Mouse (Mus musculus): ENCODE results near the gene Synpo2l. TPM values are rescaled to one million over a fixed set of nuclear protein-coding genes. Genes with fewer than 3 reads are reported as not detected.

The Synpo2l gene
- polyA plus RNA-seq, 1 experiment from 2014 or later: 0.75 TPM

- no peak within 1 kb of the TSS for H3K9ac ChIP-seq
- H3K4me1 ChIP-seq (ENCODE audit: insufficient read depth): no peaks in the 10 kb centered on the region
- H3K27ac ChIP-seq (ENCODE audit: low read depth): no peak within 1 kb of the TSS
- no peaks in the 10 kb centered on the region for H3K36me3 ChIP-seq (ENCODE audit: insufficient read depth)
- no peak within 1 kb of the TSS for H3K4me2 ChIP-seq
- no peaks in the 10 kb centered on the region for H3K9me3 ChIP-seq (ENCODE audit: low read depth, low read length)
- no peaks in the 10 kb centered on the region for H3K27me3 ChIP-seq (ENCODE audit: insufficient read depth, low read length)
- no peak for TF ChIP-seq CTCF (IDR thresholded peaks at IDR 0.05; ENCODE audit: low read depth)
- DNase-seq (no peak), ATAC-seq (ENCODE audit: insufficient read depth) (no peak)
- WGBS: 43% methylated on average over 11 of the region's 11 CpGs
- no peak within 1 kb of the TSS for H3K4me3 ChIP-seq (ENCODE audit: low read depth, low read length)
Observed at GRCm38 (mm10) chr14:20656361-20656760, 11.8 kb downstream of the Synpo2l start, which contains the start of gene Myoz1. Gene Myoz1, minus strand, starts transcription at chr14:20656540.

DNA sequence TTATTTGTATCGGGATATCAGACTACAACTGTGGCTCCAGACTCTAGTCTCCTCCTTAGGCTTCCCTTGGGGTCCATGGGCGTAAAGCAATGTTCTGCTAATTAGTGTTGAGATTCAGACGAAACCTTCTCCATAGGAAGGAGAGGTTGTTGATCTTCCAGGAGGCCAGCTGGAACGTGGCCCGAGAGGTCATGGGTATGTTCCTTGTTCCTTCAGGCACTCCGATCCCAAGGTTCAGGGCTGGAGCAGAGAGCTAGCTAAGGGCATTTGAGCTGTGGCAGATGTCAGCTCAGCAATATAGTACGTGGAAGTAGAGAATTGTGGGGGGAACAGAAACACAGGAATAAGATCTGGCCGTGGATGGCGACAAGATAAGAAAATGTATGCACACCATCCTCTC is 12.4 kb downstream of the Synpo2l start:
- Histone ChIP-seq H3K4me2 (no peak overlapping the region), H3K9ac (no peak overlapping the region), H3K4me1 (ENCODE audit: insufficient read depth) (no peaks in the 10 kb centered on the region), H3K27ac (ENCODE audit: low read depth) (no peak overlapping the region), H3K9me3 (ENCODE audit: low read depth, low read length) (no peaks in the 10 kb centered on the region), H3K4me3 (ENCODE audit: low read depth, low read length) (no peak overlapping the region), H3K27me3 (ENCODE audit: insufficient read depth, low read length) (no peaks in the 10 kb centered on the region), H3K36me3 (ENCODE audit: insufficient read depth) (no peaks in the 10 kb centered on the region)
- ATAC-seq (ENCODE audit: insufficient read depth): no peak
- 68% methylated on average over 9 of the region's 9 CpGs for WGBS
- TF ChIP-seq CTCF (IDR thresholded peaks at IDR 0.05; ENCODE audit: low read depth): no peak
- DNase-seq: no peak

DNA sequence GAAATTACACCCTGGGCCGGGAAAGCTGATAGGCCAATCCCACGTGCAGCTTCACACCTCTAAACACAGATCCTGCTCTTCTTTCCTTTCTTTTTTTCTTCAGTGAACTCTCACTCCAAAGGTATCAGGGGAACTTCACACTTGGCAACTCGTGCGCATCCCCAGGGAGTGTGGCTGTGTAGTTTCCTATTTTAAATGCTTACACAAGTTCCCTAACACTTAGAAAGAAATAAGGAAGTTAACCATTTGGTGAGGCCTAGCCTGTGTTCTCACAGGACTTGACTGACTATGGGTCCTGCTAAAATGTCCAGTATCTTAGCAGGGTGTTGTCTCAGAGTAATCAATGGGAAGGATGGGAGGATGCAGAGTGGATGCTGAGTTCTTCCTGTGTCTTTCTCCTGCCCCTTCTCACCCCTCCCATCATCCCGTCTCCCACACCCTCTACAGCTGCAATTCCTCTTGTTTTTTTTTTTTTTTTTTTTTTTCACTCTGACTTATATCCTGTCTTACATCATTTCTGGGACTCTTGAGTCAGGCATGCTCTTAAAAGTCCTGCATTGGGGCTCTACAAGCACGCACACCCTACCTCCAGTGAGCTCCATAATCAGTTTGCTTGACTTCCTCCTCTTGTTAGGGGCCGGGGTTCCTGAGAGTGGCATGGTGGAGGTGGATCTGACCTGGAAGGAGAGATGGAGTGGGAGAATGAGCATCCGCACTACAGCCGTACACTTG is 13.3 kb downstream of the Synpo2l start:
- ATAC-seq (ENCODE audit: insufficient read depth): no peak
- no peaks in the 10 kb centered on the region for H3K27me3 ChIP-seq (ENCODE audit: insufficient read depth, low read length)

GRCm38 (mm10) chr14:20651722-20652256 is 16.4 kb downstream of the Synpo2l start:
- no peak for TF ChIP-seq CTCF (IDR thresholded peaks at IDR 0.05; ENCODE audit: low read depth)
- H3K36me3 ChIP-seq (ENCODE audit: insufficient read depth): no peaks in the 10 kb centered on the region
- H3K27me3 ChIP-seq (ENCODE audit: insufficient read depth, low read length): no peaks in the 10 kb centered on the region
- no peaks in the 10 kb centered on the region for H3K9me3 ChIP-seq (ENCODE audit: low read depth, low read length)
- H3K27ac ChIP-seq (ENCODE audit: low read depth): no peak overlapping the region
- DNase-seq: no peak
- WGBS: 49% methylated on average over 4 of the region's 4 CpGs
- H3K9ac ChIP-seq: no peak overlapping the region
- ATAC-seq (ENCODE audit: insufficient read depth): no peak
- H3K4me3 ChIP-seq (ENCODE audit: low read depth, low read length): no peak overlapping the region
- H3K4me2 ChIP-seq: no peak overlapping the region
- no peaks in the 10 kb centered on the region for H3K4me1 ChIP-seq (ENCODE audit: insufficient read depth)

More for the DNA sequence above, 13.3 kb downstream of the Synpo2l start:
- Histone ChIP-seq H3K4me1 (ENCODE audit: insufficient read depth) (no peaks in the 10 kb centered on the region), H3K9ac (no peak overlapping the region), H3K4me3 (ENCODE audit: low read depth, low read length) (no peak overlapping the region), H3K9me3 (ENCODE audit: low read depth, low read length) (no peaks in the 10 kb centered on the region), H3K4me2 (no peak overlapping the region), H3K27ac (ENCODE audit: low read depth) (no peak overlapping the region), H3K36me3 (ENCODE audit: insufficient read depth) (no peaks in the 10 kb centered on the region)
- no peak for DNase-seq
- 68% methylated on average over 9 of the region's 9 CpGs for WGBS
- TF ChIP-seq CTCF (IDR thresholded peaks at IDR 0.05; ENCODE audit: low read depth): no peak

DNA sequence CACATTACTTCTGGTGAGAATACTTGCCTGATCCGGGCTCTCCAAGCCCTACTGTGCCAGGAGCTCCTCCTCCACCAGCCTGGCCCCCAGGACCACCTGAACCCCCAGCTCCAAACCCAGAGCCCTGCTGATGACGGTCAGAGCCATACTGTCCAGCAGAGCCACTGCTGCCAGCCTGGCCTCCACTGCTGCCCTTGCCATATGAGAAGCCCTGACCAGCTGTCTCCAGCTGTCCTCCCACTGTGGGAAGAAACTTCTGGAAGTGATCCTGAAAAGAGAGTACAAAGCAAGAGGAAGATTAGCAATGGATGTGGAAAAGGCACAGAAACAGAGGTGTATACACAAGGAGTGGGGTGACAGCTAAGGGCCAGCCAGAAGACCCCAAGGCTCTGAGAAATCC is 17.2 kb downstream of the Synpo2l start:
- Histone ChIP-seq H3K4me2 (no peak overlapping the region), H3K9ac (no peak overlapping the region), H3K4me3 (ENCODE audit: low read depth, low read length) (no peak overlapping the region), H3K4me1 (ENCODE audit: insufficient read depth) (no peaks in the 10 kb centered on the region), H3K27ac (ENCODE audit: low read depth) (no peak overlapping the region), H3K36me3 (ENCODE audit: insufficient read depth) (no peaks in the 10 kb centered on the region), H3K27me3 (ENCODE audit: insufficient read depth, low read length) (no peaks in the 10 kb centered on the region), H3K9me3 (ENCODE audit: low read depth, low read length) (no peaks in the 10 kb centered on the region)
- no peak for ATAC-seq (ENCODE audit: insufficient read depth)
- no peak for DNase-seq
- no peak for TF ChIP-seq CTCF (IDR thresholded peaks at IDR 0.05; ENCODE audit: low read depth)
- WGBS: 81% methylated on average over 2 of the region's 2 CpGs

DNA sequence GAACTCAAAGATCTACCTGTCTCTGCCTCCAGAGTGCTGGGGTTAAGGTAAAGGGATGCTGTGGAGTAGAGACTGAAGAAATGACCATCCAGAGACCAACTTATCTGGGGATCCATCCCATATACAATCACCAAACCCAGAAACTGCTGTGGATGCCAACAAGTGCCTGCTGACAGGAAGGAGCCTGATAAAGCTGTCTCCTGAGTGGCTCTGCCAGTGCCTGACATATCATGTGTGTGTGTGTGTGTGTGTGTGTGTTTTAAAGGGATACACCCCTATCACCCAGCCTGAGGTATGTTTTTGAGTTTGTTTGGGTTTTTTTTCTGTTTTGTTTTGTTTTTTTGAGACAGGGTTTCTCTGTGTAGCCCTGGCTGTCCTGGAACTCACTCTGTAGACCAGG is 21.8 kb downstream of the Synpo2l start:
- no peaks in the 10 kb centered on the region for H3K27me3 ChIP-seq (ENCODE audit: insufficient read depth, low read length)
- no peak for TF ChIP-seq CTCF (IDR thresholded peaks at IDR 0.05; ENCODE audit: low read depth)
- 0 out of 2 replicates have a peak, but pooled peaks cover 2% of the 10 kb centered on the region for H3K4me1 ChIP-seq (ENCODE audit: insufficient read depth)
- DNase-seq (no peak), ATAC-seq (ENCODE audit: insufficient read depth) (no peak)
- no peak overlapping the region for H3K4me2 ChIP-seq
- no peak overlapping the region for H3K9ac ChIP-seq
- H3K27ac ChIP-seq (ENCODE audit: low read depth): no peak overlapping the region
- H3K36me3 ChIP-seq (ENCODE audit: insufficient read depth): no peaks in the 10 kb centered on the region
- H3K4me3 ChIP-seq (ENCODE audit: low read depth, low read length): no peak overlapping the region
- H3K9me3 ChIP-seq (ENCODE audit: low read depth, low read length): no peaks in the 10 kb centered on the region

DNA sequence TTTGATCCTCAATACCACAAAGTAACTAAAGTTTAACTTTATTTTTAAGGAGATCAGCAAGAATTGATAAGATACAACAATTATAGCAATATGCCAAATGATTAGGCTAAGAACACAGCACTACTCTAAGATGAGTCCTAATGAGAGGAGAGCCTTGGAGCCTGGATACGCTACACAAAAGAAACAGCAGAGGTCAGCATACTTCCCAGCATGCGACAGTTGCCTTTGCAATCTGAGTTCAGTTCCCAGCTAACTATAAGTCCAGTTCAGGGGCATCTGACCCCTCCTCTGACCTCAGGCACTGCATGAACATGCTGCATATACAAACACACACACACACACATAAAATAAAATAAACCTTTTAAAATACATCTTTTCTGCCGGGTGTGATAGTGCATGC is 22.6 kb downstream of the Synpo2l start:
- DNase-seq (peak; percentile 35), ATAC-seq (ENCODE audit: insufficient read depth) (no peak)
- Histone ChIP-seq H3K27me3 (ENCODE audit: insufficient read depth, low read length) (no peaks in the 10 kb centered on the region), H3K4me2 (no peak overlapping the region), H3K9ac (no peak overlapping the region), H3K4me1 (ENCODE audit: insufficient read depth) (0 out of 2 replicates have a peak, but pooled peaks cover 2% of the 10 kb centered on the region), H3K9me3 (ENCODE audit: low read depth, low read length) (no peaks in the 10 kb centered on the region), H3K4me3 (ENCODE audit: low read depth, low read length) (no peak overlapping the region), H3K27ac (ENCODE audit: low read depth) (no peak overlapping the region), H3K36me3 (ENCODE audit: insufficient read depth) (no peaks in the 10 kb centered on the region)
- 29% methylated on average over 3 of the region's 3 CpGs for WGBS
- TF ChIP-seq CTCF (IDR thresholded peaks at IDR 0.05; ENCODE audit: low read depth): peak; percentile 41
